Mouse (Mus musculus) kidney, postnatal 0 days (tissue): Measurements from ENCODE around the gene Sh2d3c. TPM values are rescaled to one million over a fixed set of nuclear protein-coding genes. Genes with fewer than 3 reads are reported as not detected.

ENCODE experiments used
- ATAC-seq: fragments of 200-750 bp; cut with Nextera tagmentation; replicated peaks from 2 replicates; pipeline ENCODE4 v1.8.0; 2017; ENCODE audit warnings: low read depth, moderate number of reproducible peaks, moderate TSS enrichment, moderate library complexity; ENCODE audit not compliant: low FRiP score
- DNase-seq: peaks from one replicate; pipeline ENCODE4 v3.0.0-alpha.2; 2016; ENCODE audit warnings: low spot score
- H3K27ac ChIP-seq: fragments of 300-500 bp; sonication (generic); 2 replicates; pipeline ENCODE4 v1.5.1; 2014; ENCODE audit warnings: mild to moderate bottlenecking
- H3K27me3 ChIP-seq: fragments of 300-500 bp; sonication (generic); 2 replicates; pipeline ENCODE4 v1.6.1; 2014; ENCODE audit warnings: low read length, mixed read lengths; ENCODE audit not compliant: insufficient read depth
- H3K36me3 ChIP-seq: fragments of 300-500 bp; sonication (generic); 2 replicates; pipeline ENCODE4 v1.6.1; 2014; ENCODE audit warnings: low read length, mixed read lengths; ENCODE audit not compliant: insufficient read depth
- H3K4me1 ChIP-seq: fragments of 300-500 bp; sonication (generic); replicated peaks from 2 replicates; pipeline ENCODE4 v1.6.1; 2014; ENCODE audit warnings: antibody characterized with exemption, low read length, mixed read lengths; ENCODE audit not compliant: insufficient read depth
- H3K4me2 ChIP-seq: fragments of 300-500 bp; sonication (generic); 2 replicates; pipeline ENCODE4 v1.6.1; 2014; ENCODE audit warnings: mild to moderate bottlenecking, low read length, moderate library complexity, mixed read lengths
- H3K4me3 ChIP-seq: fragments of 300-500 bp; sonication (generic); replicated peaks from 2 replicates; pipeline ENCODE4 v1.5.1; 2014; ENCODE audit warnings: low read depth, low read length
- H3K9ac ChIP-seq: fragments of 300-500 bp; sonication (generic); 2 replicates; pipeline ENCODE4 v1.6.1; 2014; ENCODE audit warnings: low read depth, low read length
- H3K9me3 ChIP-seq: fragments of 300-500 bp; sonication (generic); replicated peaks from 2 replicates; pipeline ENCODE4 v1.6.1; 2016; ENCODE audit warnings: low read length, inconsistent platforms, mixed read lengths
- CTCF ChIP-seq: IDR thresholded peaks from 2 replicates; pipeline ENCODE4 v1.5.1; 2016; ENCODE audit warnings: antibody characterized with exemption, low read depth, mild to moderate bottlenecking, moderate library complexity
- WGBS: fragments of 180-500 bp; shearing (Covaris S2); extraction: QIAGEN DNeasy Blood & Tissue Kit; methylation state at CpG from one replicate; pipeline ENCODE4 v1.1.7; 2014; 5-methylcytosine and 5-hydroxymethylcytosine counted together
- polyA plus RNA-seq: library from polyadenylated mRNA; unstranded; fragments of >200 nt; fragmentation: Nextera tagmentation; extraction: Ambion mirVana; gene quantifications from 2 replicates; pipeline ENCODE4 v1.2.1, GENCODE M21; 2015

Sh2d3c gene
- polyA plus RNA-seq, 1 experiment from 2014 or later, result 31.1 TPM

- peak; percentile 87 for TF ChIP-seq CTCF
- Histone ChIP-seq H3K36me3 (0 out of 2 replicates have a peak, but pooled peaks cover 2% of the 10 kb centered on the region), H3K9me3 (no peaks in the 10 kb centered on the region), H3K4me1 (peaks cover 6% of the 10 kb centered on the region; the same call in 1 of the 2 replicates), H3K9ac (peak overlapping the region; percentile 81), H3K27ac (peak overlapping the region; percentile 91), H3K27me3 (no peaks in the 10 kb centered on the region), H3K4me3 (peak overlapping the region; percentile 65), H3K4me2 (peak overlapping the region; percentile 86)
- ATAC-seq, result peak; percentile 97
- peak; percentile 99 for DNase-seq
- under 1% methylated on average over 51 of the region's 51 CpGs for WGBS
Observed at GRCm38 (mm10) chr2:32693823-32694411, 26.9 kb upstream of the Sh2d3c start.

GRCm38 (mm10) chr2:32694691-32695090 is 26.2 kb upstream of the Sh2d3c start:
- H3K9ac ChIP-seq, result peak overlapping the region; percentile 38; the same call in 1 of the 2 replicates
- H3K36me3 ChIP-seq, result 0 out of 2 replicates have a peak, but pooled peaks cover 2% of the 10 kb centered on the region
- H3K27me3 ChIP-seq, result no peaks in the 10 kb centered on the region
- no peak for TF ChIP-seq CTCF
- H3K4me2 ChIP-seq, result peak overlapping the region; percentile 86
- no peak for ATAC-seq
- WGBS, result 84% methylated on average over 12 of the region's 12 CpGs
- DNase-seq, result no peak
- H3K9me3 ChIP-seq, result no peaks in the 10 kb centered on the region
- H3K4me1 ChIP-seq, result peaks cover 6% of the 10 kb centered on the region; the same call in 1 of the 2 replicates
- H3K4me3 ChIP-seq, result peak overlapping the region; percentile 65; the same call in 1 of the 2 replicates
- H3K27ac ChIP-seq, result no peak overlapping the region

- Histone ChIP-seq H3K9ac (no peak overlapping the region), H3K36me3 (peaks cover 5% of the 10 kb centered on the region; the same call in 1 of the 2 replicates), H3K4me2 (no peak overlapping the region), H3K27me3 (no peaks in the 10 kb centered on the region), H3K9me3 (no peaks in the 10 kb centered on the region), H3K27ac (no peak overlapping the region), H3K4me1 (0 out of 2 replicates have a peak, but pooled peaks cover 3% of the 10 kb centered on the region), H3K4me3 (no peak overlapping the region)
- 63% methylated on average over 6 of the region's 6 CpGs for whole genome bisulfite sequencing
- no peak for ATAC-seq
- no peak for TF ChIP-seq CTCF
- no peak for DNase-seq
Observed at GRCm38 (mm10) chr2:32699680-32700079, 21.2 kb upstream of the Sh2d3c start.

- H3K27ac ChIP-seq, result no peak overlapping the region
- H3K9me3 ChIP-seq, result no peaks in the 10 kb centered on the region
- 0 out of 2 replicates have a peak, but pooled peaks cover 3% of the 10 kb centered on the region for H3K4me1 ChIP-seq
- ATAC-seq (no peak), DNase-seq (no peak)
- H3K27me3 ChIP-seq, result no peaks in the 10 kb centered on the region
- no peak for TF ChIP-seq CTCF
- no peak overlapping the region for H3K4me2 ChIP-seq
- WGBS, result 78% methylated on average over 14 of the region's 14 CpGs
- H3K36me3 ChIP-seq, result peaks cover 17% of the 10 kb centered on the region
- no peak overlapping the region for H3K4me3 ChIP-seq
- no peak overlapping the region for H3K9ac ChIP-seq
Observed at GRCm38 (mm10) chr2:32700966-32701743, 19.7 kb upstream of the Sh2d3c start.

GRCm38 (mm10) chr2:32703046-32703445 is 17.8 kb upstream of the Sh2d3c start:
- no peaks in the 10 kb centered on the region for H3K9me3 ChIP-seq
- H3K4me1 ChIP-seq, result 0 out of 2 replicates have a peak, but pooled peaks cover 3% of the 10 kb centered on the region
- H3K36me3 ChIP-seq, result peaks cover 34% of the 10 kb centered on the region
- 91% methylated on average over 8 of the region's 8 CpGs for WGBS
- H3K27ac ChIP-seq, result peak overlapping the region; percentile 66; the same call in 1 of the 2 replicates
- DNase-seq (no peak), ATAC-seq (no peak)
- H3K4me2 ChIP-seq, result no peak overlapping the region
- H3K27me3 ChIP-seq, result no peaks in the 10 kb centered on the region
- no peak for TF ChIP-seq CTCF
- H3K9ac ChIP-seq, result no peak overlapping the region
- no peak overlapping the region for H3K4me3 ChIP-seq

GRCm38 (mm10) chr2:32704021-32704421 is 16.8 kb upstream of the Sh2d3c start, which contains the start of gene Fpgs:
Fpgs (minus strand) TSS chr2:32704145.
- H3K27me3 ChIP-seq, result no peaks in the 10 kb centered on the region
- WGBS, result 30% methylated on average over 2 of the region's 2 CpGs
- DNase-seq, result no peak
- no peak within 1 kb of the TSS for H3K4me2 ChIP-seq
- peaks cover 39% of the 10 kb centered on the region for H3K36me3 ChIP-seq
- TF ChIP-seq CTCF, result no peak
- H3K4me1 ChIP-seq, result 0 out of 2 replicates have a peak, but pooled peaks cover 3% of the 10 kb centered on the region
- no peak within 1 kb of the TSS for H3K9ac ChIP-seq
- no peak within 1 kb of the TSS for H3K4me3 ChIP-seq
- no peaks in the 10 kb centered on the region for H3K9me3 ChIP-seq
- peak within 1 kb of the TSS; percentile 66 for H3K27ac ChIP-seq
- ATAC-seq, result peak; percentile 15; the same call in 1 of the 2 replicates
